Mouse (Mus musculus) activated CD4-positive, CD25-positive, alpha-beta regulatory T cell (primary cell): ENCODE results near the gene Olfr111. TPM values are rescaled to one million over a fixed set of nuclear protein-coding genes. Genes with fewer than 3 reads are reported as not detected.

Source experiments
- polyA plus RNA-seq, 2 experiments: library from polyadenylated mRNA; unstranded; fragments of 100-300 nt; shearing (Covaris generic); gene quantifications; one replicate each; pipeline ENCODE4 v1.2.1; 2017

The Olfr111 gene
- not detected for polyA plus RNA-seq

GRCm38 (mm10) chr17:37507730-37508129, at the start of gene Olfr111:
Olfr111 (plus strand) TSS chr17:37508030.

GRCm38 (mm10) chr17:37458616-37459015, 49.2 kb upstream of the Olfr111 start, which contains the start of gene Olfr109:
Olfr109 (plus strand) TSS chr17:37458916.

GRCm38 (mm10) chr17:37483452-37483851, 24.4 kb upstream of the Olfr111 start, which contains the start of gene H2-M2:
H2-M2 (minus strand) TSS chr17:37483552.

GRCm38 (mm10) chr17:37491930-37492518, 15.8 kb upstream of the Olfr111 start, which contains the start of gene Olfr110:
Olfr110 (plus strand) TSS chr17:37492468.

GRCm38 (mm10) chr17:37569351-37569750, 61.5 kb downstream of the Olfr111 start, which contains the start of gene Olfr112:
Olfr112 (minus strand) TSS chr17:37569451.

GRCm38 (mm10) chr17:37577563-37577962, 69.7 kb downstream of the Olfr111 start, which contains the start of gene Olfr113:
Olfr113 (minus strand) TSS chr17:37577663.

Other genes starting within 250 kb of the Olfr111 start
- gene Olfr98, start 244.3 kb upstream of the Olfr111 start, polyA plus RNA-seq = not detected
- 100 to 1,000 TPM; 112 to 128 TPM for gene H2-M3, start 237.8 kb upstream of the Olfr111 start, polyA plus RNA-seq
- gene Olfr99, start 224.6 kb upstream of the Olfr111 start, polyA plus RNA-seq = 1 to 10 TPM; 2.3 to 3.6 TPM
- gene Olfr101, start 203.7 kb upstream of the Olfr111 start, polyA plus RNA-seq = under 1 TPM; 0.06 to 0.43 TPM
- under 1 TPM in 1 of 2 experiments, not detected in 1; 0.39 TPM for gene Olfr102, start 191.0 kb upstream of the Olfr111 start, polyA plus RNA-seq
- not detected for gene Olfr103, start 168.3 kb upstream of the Olfr111 start, polyA plus RNA-seq
- gene Olfr104-ps, start 148.4 kb upstream of the Olfr111 start, polyA plus RNA-seq = not detected
- gene Olfr105-ps, start 129.0 kb upstream of the Olfr111 start, polyA plus RNA-seq = not detected
- not detected for gene Olfr106-ps, start 117.6 kb upstream of the Olfr111 start, polyA plus RNA-seq
- under 1 TPM; 0.04 to 0.09 TPM for gene Olfr107, start 108.8 kb upstream of the Olfr111 start, polyA plus RNA-seq
- gene Olfr108, start 62.5 kb upstream of the Olfr111 start, polyA plus RNA-seq = not detected
- gene Olfr109, start 49.1 kb upstream of the Olfr111 start, polyA plus RNA-seq = under 1 TPM in 1 of 2 experiments, not detected in 1; 0.10 TPM
- 1 to 10 TPM in 1 of 2 experiments, under 1 TPM in 1; 0.37 to 2.2 TPM for gene H2-M2, start 24.5 kb upstream of the Olfr111 start, polyA plus RNA-seq
- gene Olfr110, start 15.6 kb upstream of the Olfr111 start, polyA plus RNA-seq = not detected
- gene Olfr112, start 61.4 kb downstream of the Olfr111 start, polyA plus RNA-seq = not detected
- not detected for gene Olfr113, start 69.6 kb downstream of the Olfr111 start, polyA plus RNA-seq
- not detected for gene Olfr114, start 84.7 kb downstream of the Olfr111 start, polyA plus RNA-seq
- not detected for gene Olfr115, start 119.1 kb downstream of the Olfr111 start, polyA plus RNA-seq
- gene Olfr116, start 119.2 kb downstream of the Olfr111 start, polyA plus RNA-seq = not detected
- gene Olfr117, start 155.8 kb downstream of the Olfr111 start, polyA plus RNA-seq = under 1 TPM in 1 of 2 experiments, not detected in 1; 0.09 TPM
- under 1 TPM in 1 of 2 experiments, not detected in 1; 0.08 TPM for gene Olfr118, start 159.0 kb downstream of the Olfr111 start, polyA plus RNA-seq
- gene Olfr119, start 188.5 kb downstream of the Olfr111 start, polyA plus RNA-seq = under 1 TPM in 1 of 2 experiments, not detected in 1; 0.12 TPM
- not detected for gene Olfr120, start 213.8 kb downstream of the Olfr111 start, polyA plus RNA-seq
- gene Olfr121, start 240.8 kb downstream of the Olfr111 start, polyA plus RNA-seq = not detected